30 mouse cellular contexts compared by ENCODE assay signal in the genomic region with DNA sequence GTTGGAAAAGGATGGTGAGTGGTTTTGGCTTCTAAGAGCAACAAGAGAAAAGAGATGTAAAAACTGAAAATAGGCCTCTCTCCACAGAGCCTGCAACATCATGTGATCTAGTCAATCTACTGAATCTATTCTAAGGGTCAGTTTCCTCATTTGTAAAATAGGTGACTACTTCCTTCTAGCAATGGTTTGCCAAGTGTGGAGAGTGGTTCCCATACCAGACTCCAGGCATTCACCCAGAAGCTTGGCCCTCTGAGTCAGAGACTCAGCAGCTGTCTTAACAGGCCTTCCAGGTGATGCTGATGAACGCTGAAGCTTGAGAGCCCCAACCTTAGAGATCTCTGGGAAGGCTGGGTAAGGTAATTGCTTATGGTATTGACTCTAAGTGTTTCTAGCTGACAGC.
A peak's percentile ranks its signal among the peaks of the same experiment; 100 is the strongest.
DNase-seq lines count a peak whose midpoint lies in the region; ATAC-seq and TF ChIP-seq lines count a peak whose summit lies in the region.
"Had no signal": no experiment of that assay in that cellular context is flagged by ENCODE, and none has a peak within 500 bp of the region (broad histone marks: within the 10 kb centered on the region; RNA-seq: fewer than 3 reads in every experiment).

No protein-coding gene starts in this region.

- no peak for TF ChIP-seq POLR2A in bone marrow macrophage, adult 2 months (IDR thresholded peaks at IDR 0.05; ENCODE audit: borderline replicate concordance, low read depth, low read length)

- H3K4me1 ChIP-seq in bone marrow macrophage, adult 2 months (ENCODE audit: control insufficient read depth, insufficient read depth, low read length): peaks cover 19% of the 10 kb centered on the region
- no peaks in the 10 kb centered on the region for H3K4me1 ChIP-seq in midbrain, embryonic 13.5 days (replicated peaks)
- H3K4me1 ChIP-seq: forebrain, embryonic 13.5 days; heart, embryonic 13.5 days; intestine, embryonic 15.5 days; limb, embryonic 10.5 days; limb, embryonic 15.5 days; liver, embryonic 15.5 days; midbrain, embryonic 15.5 days; neural tube, embryonic 12.5 days had no signal

- ATAC-seq in midbrain, embryonic 13.5 days: no peak
- ATAC-seq in inflammation-experienced regulatory T-cells, adult 6 months: no peak
- ATAC-seq: forebrain, embryonic 13.5 days; hindbrain, embryonic 16.5 days; intestine, embryonic 15.5 days; midbrain, embryonic 15.5 days had no signal

- H3K27me3 ChIP-seq in midbrain, embryonic 13.5 days: no peaks in the 10 kb centered on the region
- H3K27me3 ChIP-seq: forebrain, embryonic 13.5 days; heart, embryonic 13.5 days; intestine, embryonic 15.5 days; liver, embryonic 15.5 days; midbrain, embryonic 15.5 days; neural tube, embryonic 12.5 days had no signal

- H3K27ac ChIP-seq in bone marrow macrophage, adult 2 months (ENCODE audit: insufficient read depth, low read depth, low read length): peak overlapping the region; percentile 82
- H3K27ac ChIP-seq in macrophage: peak overlapping the region; percentile 36; the same call in 1 of the 2 replicates
- H3K27ac ChIP-seq in midbrain, embryonic 13.5 days: no peak overlapping the region
- H3K27ac ChIP-seq: forebrain, embryonic 13.5 days; heart, embryonic 13.5 days; intestine, embryonic 15.5 days; layer of hippocampus, adult 2 months; limb, embryonic 10.5 days; limb, embryonic 15.5 days; liver, embryonic 15.5 days; midbrain, embryonic 15.5 days; neural tube, embryonic 12.5 days had no signal

- no peak overlapping the region for H3K9ac ChIP-seq in midbrain, embryonic 13.5 days (replicated peaks)
- H3K9ac ChIP-seq: forebrain, embryonic 13.5 days; heart, embryonic 13.5 days; intestine, embryonic 15.5 days; limb, embryonic 15.5 days; liver, embryonic 15.5 days; lung, embryonic 14.5 days; midbrain, embryonic 15.5 days; neural tube, embryonic 12.5 days had no signal

- H3K4me3 ChIP-seq in bone marrow macrophage, adult 2 months (ENCODE audit: insufficient read depth, low read length): no peak overlapping the region
- no peak overlapping the region for H3K4me3 ChIP-seq in macrophage (ENCODE audit: inconsistent target)
- no peak overlapping the region for H3K4me3 ChIP-seq in midbrain, embryonic 13.5 days (replicated peaks)
- H3K4me3 ChIP-seq: erythroblast, embryonic 14.5 days; forebrain, embryonic 13.5 days; heart, embryonic 13.5 days; intestine, embryonic 15.5 days; layer of hippocampus, adult 2 months; limb, embryonic 10.5 days; limb, embryonic 15.5 days; liver, embryonic 15.5 days; midbrain, embryonic 15.5 days; neural tube, embryonic 12.5 days had no signal

- H3K9me3 ChIP-seq in midbrain, embryonic 13.5 days: no peaks in the 10 kb centered on the region
- H3K9me3 ChIP-seq: forebrain, embryonic 13.5 days; heart, embryonic 13.5 days; intestine, embryonic 15.5 days; limb, embryonic 10.5 days; limb, embryonic 15.5 days; liver, embryonic 15.5 days; midbrain, embryonic 15.5 days; neural tube, embryonic 12.5 days had no signal

- H3K4me2 ChIP-seq in midbrain, embryonic 13.5 days (replicated peaks): no peak overlapping the region
- H3K4me2 ChIP-seq: forebrain, embryonic 13.5 days; heart, embryonic 13.5 days; intestine, embryonic 15.5 days; limb, embryonic 15.5 days; liver, embryonic 15.5 days; lung, embryonic 14.5 days; midbrain, embryonic 15.5 days; neural tube, embryonic 12.5 days had no signal

- H3K36me3 ChIP-seq in macrophage (ENCODE audit: inconsistent target): no peaks in the 10 kb centered on the region
- no peaks in the 10 kb centered on the region for H3K36me3 ChIP-seq in midbrain, embryonic 13.5 days
- H3K36me3 ChIP-seq: G1E; heart, embryonic 13.5 days; intestine, embryonic 15.5 days; limb, embryonic 10.5 days; limb, embryonic 15.5 days; liver, embryonic 15.5 days; midbrain, embryonic 15.5 days; neural tube, embryonic 12.5 days had no signal

- 79% methylated on average over 1 of the region's 1 CpGs for WGBS in macrophage (ENCODE audit: missing documents)
- WGBS in midbrain, embryonic 13.5 days: 92% methylated on average over 1 of the region's 1 CpGs

- no peaks in the 10 kb centered on the region for H3K79me2 ChIP-seq in macrophage (ENCODE audit: inconsistent target)

- TF ChIP-seq CTCF in bone marrow macrophage, adult 2 months (IDR thresholded peaks at IDR 0.05; ENCODE audit: low read depth, low read length): no peak

- peak; percentile 23 for DNase-seq in lung, postnatal 36 days
- no peak for DNase-seq in lung, postnatal 14 days
- DNase-seq in left cerebral cortex, adult 18-20 months (ENCODE audit: low spot score in 2 of 2): no peak
- DNase-seq: adrenal gland, postnatal 36 days; cerebellum, adult 9-10 months; gastrocnemius, postnatal 14 days; heart, adult 18-20 months; heart, postnatal 10 days; kidney, adult 2 months; kidney, postnatal 36 days; lung, embryonic 14.5 days; right cerebral cortex, postnatal 4 days; thymus, adult 2 months; thymus, postnatal 36 days had no signal
